Mouse (Mus musculus) limb, embryonic 10.5 days (tissue): Measurements from ENCODE around the gene Phykpl. TPM values are rescaled to one million over a fixed set of nuclear protein-coding genes. Genes with fewer than 3 reads are reported as not detected.
A peak's percentile ranks its signal among the peaks of the same experiment; 100 is the strongest.
"Not testable (repeated sequence)": the region's sequence is repeated elsewhere in the genome, so short reads cannot be mapped to it uniquely, and the experiment has no call there.

Source experiments
- DNase-seq: peaks from one replicate; pipeline ENCODE4 v3.0.0-alpha.2; 2017; ENCODE audit warnings: low spot score
- H3K27ac ChIP-seq: fragments of 300-500 bp; sonication (generic); 2 replicates; pipeline ENCODE4 v1.5.1; 2016; ENCODE audit warnings: mild to moderate bottlenecking
- H3K27me3 ChIP-seq: fragments of 300-500 bp; sonication (generic); 2 replicates; pipeline ENCODE4 v1.6.1; 2016; ENCODE audit warnings: low read depth, mild to moderate bottlenecking; ENCODE audit not compliant: poor library complexity, severe bottlenecking
- H3K36me3 ChIP-seq: fragments of 300-500 bp; sonication (generic); 2 replicates; pipeline ENCODE4 v1.6.1; 2016; ENCODE audit warnings: mild to moderate bottlenecking, moderate library complexity
- H3K4me1 ChIP-seq: fragments of 300-500 bp; sonication (generic); 2 replicates; pipeline ENCODE4 v1.6.1; 2016
- H3K4me3 ChIP-seq: fragments of 300-500 bp; sonication (generic); 2 replicates; pipeline ENCODE4 v1.5.1; 2016; ENCODE audit warnings: mild to moderate bottlenecking, moderate library complexity
- H3K9me3 ChIP-seq: fragments of 300-500 bp; sonication (generic); replicated peaks from 2 replicates; pipeline ENCODE4 v1.6.1; 2016; ENCODE audit warnings: mild to moderate bottlenecking
- WGBS: fragments of 180-500 bp; shearing (Covaris S2); methylation state at CpG from one replicate; pipeline ENCODE4 v1.1.7; 2016; 5-methylcytosine and 5-hydroxymethylcytosine counted together
- polyA plus RNA-seq: library from polyadenylated mRNA; unstranded; fragments of >200 nt; fragmentation: Nextera tagmentation; extraction: Ambion mirVana; gene quantifications from 2 replicates; pipeline ENCODE4 v1.2.1, GENCODE M21; 2016

The Phykpl gene
- polyA plus RNA-seq, 1 experiment from 2014 or later: 16.1 TPM

- not testable (repeated sequence) for H3K4me3 ChIP-seq, DNase-seq, H3K27me3 ChIP-seq, H3K27ac ChIP-seq, H3K9me3 ChIP-seq
- Histone ChIP-seq H3K4me1 (peaks cover 15% of the 10 kb centered on the region), H3K36me3 (peaks cover 11% of the 10 kb centered on the region)
- 89% methylated on average over 5 of the region's 5 CpGs for WGBS
Observed at GRCm38 (mm10) chr11:51609940-51610339, 25.4 kb downstream of the Phykpl start.

GRCm38 (mm10) chr11:51614256-51614655, 29.7 kb downstream of the Phykpl start:
- H3K9me3 ChIP-seq: no peaks in the 10 kb centered on the region
- no peaks in the 10 kb centered on the region for H3K36me3 ChIP-seq
- peak overlapping the region; percentile 85; the same call in 1 of the 2 replicates for H3K27ac ChIP-seq
- DNase-seq: no peak
- H3K27me3 ChIP-seq: no peaks in the 10 kb centered on the region
- 87% methylated on average over 8 of the region's 8 CpGs for WGBS
- H3K4me3 ChIP-seq: no peak overlapping the region
- H3K4me1 ChIP-seq: peaks cover 29% of the 10 kb centered on the region

DNA sequence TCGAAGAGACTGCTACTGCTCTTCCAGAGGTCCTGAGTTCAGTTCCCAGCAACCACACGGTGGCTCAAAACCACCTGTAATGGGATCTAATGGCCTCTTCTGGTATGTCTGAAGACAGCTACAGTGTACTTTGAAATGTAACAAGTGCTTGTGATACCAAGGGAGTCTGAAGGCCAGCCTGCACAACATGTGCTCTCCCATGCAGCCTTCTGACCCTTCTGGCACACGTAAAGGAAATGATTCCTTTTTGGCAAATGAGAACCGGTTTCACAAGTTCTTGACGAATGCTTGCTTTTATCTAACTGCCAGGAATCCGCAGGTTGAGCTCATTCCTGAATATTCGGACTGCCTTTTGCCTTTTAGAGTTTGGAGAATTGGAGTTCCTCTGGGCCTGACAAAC, 30.6 kb downstream of the Phykpl start:
- Histone ChIP-seq H3K4me3 (peak overlapping the region; percentile 46), H3K27me3 (no peaks in the 10 kb centered on the region), H3K36me3 (no peaks in the 10 kb centered on the region), H3K27ac (peak overlapping the region; percentile 85), H3K9me3 (no peaks in the 10 kb centered on the region), H3K4me1 (peaks cover 31% of the 10 kb centered on the region)
- 45% methylated on average over 7 of the region's 7 CpGs for WGBS
- no peak for DNase-seq

GRCm38 (mm10) chr11:51615601-51616000, 31.0 kb downstream of the Phykpl start:
- Histone ChIP-seq H3K9me3 (no peaks in the 10 kb centered on the region), H3K27me3 (no peaks in the 10 kb centered on the region), H3K4me3 (peak overlapping the region; percentile 46), H3K27ac (peak overlapping the region; percentile 85), H3K4me1 (peaks cover 36% of the 10 kb centered on the region), H3K36me3 (no peaks in the 10 kb centered on the region)
- 6% methylated on average over 14 of the region's 14 CpGs for WGBS
- peak; percentile 74 for DNase-seq

- H3K9me3 ChIP-seq, H3K36me3 ChIP-seq, H3K27me3 ChIP-seq, DNase-seq: not testable (repeated sequence)
- Histone ChIP-seq H3K4me1 (peaks cover 41% of the 10 kb centered on the region), H3K27ac (peak overlapping the region; percentile 85; the same call in 1 of the 2 replicates), H3K4me3 (peak overlapping the region; percentile 46)
- 93% methylated on average over 7 of the region's 7 CpGs for WGBS
Observed at GRCm38 (mm10) chr11:51616113-51616512, 31.6 kb downstream of the Phykpl start.

DNA sequence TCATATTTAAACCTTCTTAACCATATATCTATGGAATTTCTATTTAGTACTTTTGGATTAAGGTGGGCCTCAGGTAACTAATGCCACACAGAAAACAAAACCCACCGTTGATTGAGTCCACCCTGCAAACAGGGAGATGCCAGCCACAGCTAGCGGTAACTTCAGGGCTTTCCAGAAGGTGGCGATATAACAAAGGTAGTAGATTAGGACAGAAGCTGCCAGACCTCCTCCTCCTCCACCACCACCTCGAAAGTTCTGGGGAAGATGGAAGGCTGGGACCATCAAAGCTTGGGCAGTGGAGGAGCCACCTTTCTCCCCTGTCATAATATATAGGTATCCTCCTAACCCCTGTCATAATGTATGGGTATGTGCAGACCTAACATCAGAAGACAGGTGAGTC, 33.1 kb downstream of the Phykpl start:
- Histone ChIP-seq H3K27me3 (no peaks in the 10 kb centered on the region), H3K9me3 (no peaks in the 10 kb centered on the region), H3K27ac (no peak overlapping the region), H3K4me3 (no peak overlapping the region), H3K4me1 (peaks cover 44% of the 10 kb centered on the region), H3K36me3 (peaks cover 17% of the 10 kb centered on the region)
- peak; percentile 61 for DNase-seq
- 11% methylated on average over 4 of the region's 4 CpGs for WGBS

- peak overlapping the region; percentile 77 for H3K4me3 ChIP-seq
- no peaks in the 10 kb centered on the region for H3K27me3 ChIP-seq
- no peaks in the 10 kb centered on the region for H3K9me3 ChIP-seq
- 50% methylated on average over 8 of the region's 8 CpGs for WGBS
- H3K27ac ChIP-seq: peak overlapping the region; percentile 86
- DNase-seq: no peak
- H3K4me1 ChIP-seq: peaks cover 44% of the 10 kb centered on the region
- H3K36me3 ChIP-seq: peaks cover 29% of the 10 kb centered on the region
Observed at GRCm38 (mm10) chr11:51618894-51619408, 34.4 kb downstream of the Phykpl start.

DNA sequence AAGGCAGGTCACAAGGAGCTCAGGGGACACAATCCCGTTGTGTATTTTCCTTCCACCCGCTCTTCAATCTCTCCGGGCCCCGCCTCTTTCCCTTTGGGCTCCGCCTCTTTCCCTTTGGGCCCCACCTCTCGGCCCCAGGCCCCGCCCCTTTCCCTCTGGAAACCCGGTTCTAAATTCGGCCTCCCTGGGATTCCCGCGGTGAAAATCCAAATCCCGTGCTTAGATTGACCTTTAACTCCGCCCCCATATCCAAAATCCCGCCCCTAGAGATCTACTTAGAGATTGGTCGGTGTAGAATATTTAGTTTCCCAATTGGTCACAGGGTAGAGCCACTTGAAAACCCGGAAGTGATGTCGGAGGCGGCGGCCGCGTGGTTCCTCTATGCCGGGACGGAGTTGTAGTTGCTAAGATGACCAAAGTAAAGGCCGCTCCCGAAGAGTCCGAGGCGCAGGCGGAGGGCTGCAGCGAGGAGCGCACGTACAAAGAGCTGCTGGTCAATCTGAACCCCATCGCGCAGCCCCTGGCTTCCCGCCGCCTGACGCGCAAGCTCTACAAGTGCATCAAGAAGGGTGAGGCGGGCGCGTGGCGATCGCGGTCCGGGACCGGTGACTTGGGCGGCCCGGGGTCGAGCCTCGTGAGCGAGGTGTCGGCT, 35.0 kb downstream of the Phykpl start, which contains the start of gene Nhp2:
TSS of gene Nhp2 (plus strand) at position 327 of the 652 bp plus-strand sequence.
- Histone ChIP-seq H3K4me3 (peak within 1 kb of the TSS; percentile 77), H3K27ac (peak within 1 kb of the TSS; percentile 86), H3K36me3 (peaks cover 35% of the 10 kb centered on the region), H3K4me1 (peaks cover 43% of the 10 kb centered on the region), H3K27me3 (no peaks in the 10 kb centered on the region), H3K9me3 (no peaks in the 10 kb centered on the region)
- under 1% methylated on average over 51 of the region's 51 CpGs for WGBS
- peak; percentile 92 for DNase-seq

GRCm38 (mm10) chr11:51620084-51620483, 35.5 kb downstream of the Phykpl start:
- DNase-seq: no peak
- Histone ChIP-seq H3K4me3 (peak overlapping the region; percentile 77), H3K27ac (peak overlapping the region; percentile 86), H3K4me1 (peaks cover 37% of the 10 kb centered on the region), H3K36me3 (peaks cover 41% of the 10 kb centered on the region), H3K9me3 (no peaks in the 10 kb centered on the region), H3K27me3 (no peaks in the 10 kb centered on the region)
- WGBS: 2% methylated on average over 11 of the region's 11 CpGs

- H3K36me3 ChIP-seq: peaks cover 58% of the 10 kb centered on the region
- H3K27ac ChIP-seq: no peak overlapping the region
- H3K4me1 ChIP-seq: peaks cover 28% of the 10 kb centered on the region
- WGBS: 90% methylated on average over 2 of the region's 2 CpGs
- DNase-seq: no peak
- H3K27me3 ChIP-seq: no peaks in the 10 kb centered on the region
- no peak overlapping the region for H3K4me3 ChIP-seq
- H3K9me3 ChIP-seq: no peaks in the 10 kb centered on the region
Observed at GRCm38 (mm10) chr11:51621776-51622175, 37.2 kb downstream of the Phykpl start.

DNA sequence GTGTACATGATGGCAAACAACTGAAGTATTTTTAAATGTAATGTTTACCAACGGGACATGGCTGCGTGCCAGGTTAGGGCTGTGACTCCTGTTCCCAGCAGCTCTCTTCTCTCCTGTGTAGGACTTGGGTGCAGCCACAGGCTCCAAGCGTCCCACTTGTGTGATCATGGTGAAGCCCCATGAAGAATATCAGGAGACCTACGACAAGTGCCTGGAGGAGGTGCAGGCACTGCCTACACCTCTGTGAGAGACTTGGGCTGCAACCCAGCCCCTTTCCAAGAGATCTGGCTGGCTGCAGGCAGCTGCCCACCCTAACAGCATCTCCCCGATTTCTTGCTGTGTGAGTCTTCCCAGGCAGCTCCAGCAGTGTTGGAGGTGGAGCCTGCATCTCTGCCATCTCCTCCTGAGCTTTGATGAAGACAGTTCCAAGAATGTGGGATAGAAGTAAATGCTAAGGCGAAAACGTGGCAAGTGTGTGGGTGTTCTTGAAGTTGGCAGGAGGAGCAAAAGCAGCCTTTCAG, 38.5 kb downstream of the Phykpl start:
- no peak overlapping the region for H3K27ac ChIP-seq
- H3K4me3 ChIP-seq: no peak overlapping the region
- H3K27me3 ChIP-seq: no peaks in the 10 kb centered on the region
- peaks cover 23% of the 10 kb centered on the region for H3K4me1 ChIP-seq
- no peak for DNase-seq
- 90% methylated on average over 7 of the region's 7 CpGs for WGBS
- peaks cover 70% of the 10 kb centered on the region for H3K36me3 ChIP-seq
- no peaks in the 10 kb centered on the region for H3K9me3 ChIP-seq

DNA sequence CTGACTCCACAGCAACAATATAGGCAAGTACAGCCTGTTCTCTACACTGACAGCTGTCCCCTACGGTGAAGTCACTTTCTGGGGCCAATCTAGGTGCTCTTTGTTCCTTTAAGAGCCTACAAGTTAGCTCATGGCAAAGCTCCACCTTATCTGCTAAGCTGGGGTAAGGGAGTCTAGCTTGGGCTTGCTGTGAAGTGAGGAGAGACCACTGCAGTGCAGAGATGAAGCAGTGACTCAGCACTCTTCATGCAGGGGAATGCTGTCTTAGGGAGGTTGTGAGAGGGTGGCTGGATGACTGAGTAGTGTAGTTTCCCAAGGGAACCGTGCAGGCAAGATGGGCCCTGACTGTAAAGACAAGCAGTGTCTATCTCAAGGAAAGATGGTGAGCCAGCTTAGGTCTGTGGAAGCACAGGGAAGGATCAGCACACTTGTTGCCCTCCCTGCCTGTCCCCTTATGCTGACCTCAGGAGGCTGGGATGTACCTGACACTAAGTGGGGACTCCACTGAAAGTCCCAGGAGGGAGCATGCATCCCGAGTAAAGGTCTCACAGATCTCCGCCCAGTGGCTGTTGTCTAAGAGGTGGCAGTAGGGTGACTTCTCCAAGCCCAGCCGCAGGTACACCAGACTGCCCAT, 40.7 kb downstream of the Phykpl start:
- H3K27ac ChIP-seq: no peak overlapping the region
- DNase-seq: no peak
- peaks cover 85% of the 10 kb centered on the region for H3K36me3 ChIP-seq
- H3K4me3 ChIP-seq: no peak overlapping the region
- H3K9me3 ChIP-seq: no peaks in the 10 kb centered on the region
- H3K4me1 ChIP-seq: peaks cover 11% of the 10 kb centered on the region
- no peaks in the 10 kb centered on the region for H3K27me3 ChIP-seq
- 82% methylated on average over 5 of the region's 5 CpGs for WGBS

GRCm38 (mm10) chr11:51627425-51627824, 42.9 kb downstream of the Phykpl start:
- WGBS: 94% methylated on average over 9 of the region's 9 CpGs
- no peaks in the 10 kb centered on the region for H3K4me1 ChIP-seq
- H3K9me3 ChIP-seq: no peaks in the 10 kb centered on the region
- peaks cover 70% of the 10 kb centered on the region for H3K36me3 ChIP-seq
- H3K27ac ChIP-seq: no peak overlapping the region
- no peak overlapping the region for H3K4me3 ChIP-seq
- no peak for DNase-seq
- H3K27me3 ChIP-seq: no peaks in the 10 kb centered on the region
